Mouse (Mus musculus) hindbrain, embryonic 11.5 days (tissue): Measurements from ENCODE around the gene Cdh13. TPM values are rescaled to one million over a fixed set of nuclear protein-coding genes. Genes with fewer than 3 reads are reported as not detected.

ENCODE experiments used
- ATAC-seq: fragments of 200-750 bp; cut with Nextera tagmentation; 2 replicates; pipeline ENCODE4 v1.8.0; 2017; ENCODE audit warnings: mild to moderate bottlenecking, moderate TSS enrichment, moderate library complexity; ENCODE audit not compliant: low FRiP score
- DNase-seq: peaks from one replicate; pipeline ENCODE4 v3.0.0-alpha.2; 2015; ENCODE audit warnings: low spot score
- H3K27ac ChIP-seq: fragments of 300-500 bp; sonication (generic); 2 replicates; pipeline ENCODE4 v1.5.1; 2014; ENCODE audit warnings: mild to moderate bottlenecking, low read depth, low read length
- H3K27me3 ChIP-seq: fragments of 300-500 bp; sonication (generic); 2 replicates; pipeline ENCODE4 v1.6.1; 2014; ENCODE audit warnings: mild to moderate bottlenecking, low read length, moderate library complexity, mixed read lengths; ENCODE audit not compliant: control insufficient read depth, insufficient read depth
- H3K36me3 ChIP-seq: fragments of 300-500 bp; sonication (generic); 2 replicates; pipeline ENCODE4 v1.6.1; 2014; ENCODE audit warnings: mild to moderate bottlenecking, low read length, moderate library complexity, mixed read lengths; ENCODE audit not compliant: control insufficient read depth, insufficient read depth
- H3K4me1 ChIP-seq: fragments of 300-500 bp; sonication (generic); replicated peaks from 2 replicates; pipeline ENCODE4 v1.6.1; 2014; ENCODE audit warnings: low read length, mixed read lengths; ENCODE audit not compliant: control insufficient read depth, insufficient read depth
- H3K4me2 ChIP-seq: fragments of 300-500 bp; sonication (generic); replicated peaks from 2 replicates; pipeline ENCODE4 v1.6.1; 2014; ENCODE audit warnings: mild to moderate bottlenecking, low read depth, low read length
- H3K4me3 ChIP-seq: fragments of 300-500 bp; sonication (generic); 2 replicates; pipeline ENCODE4 v1.5.1; 2014; ENCODE audit warnings: low read depth, low read length
- H3K9ac ChIP-seq: fragments of 300-500 bp; sonication (generic); 2 replicates; pipeline ENCODE4 v1.6.1; 2014; ENCODE audit warnings: low read depth, low read length
- H3K9me3 ChIP-seq: fragments of 300-500 bp; sonication (generic); 2 replicates; pipeline ENCODE4 v1.6.1; 2016; ENCODE audit warnings: low read length; ENCODE audit not compliant: control insufficient read depth
- WGBS: fragments of 180-500 bp; shearing (Covaris S2); extraction: QIAGEN DNeasy Blood & Tissue Kit; methylation state at CpG from one replicate; pipeline ENCODE4 v1.1.7; 2014; 5-methylcytosine and 5-hydroxymethylcytosine counted together
- polyA plus RNA-seq: library from polyadenylated mRNA; unstranded; fragments of >200 nt; fragmentation: Nextera tagmentation; extraction: Ambion mirVana; gene quantifications from 2 replicates; pipeline ENCODE4 v1.2.1, GENCODE M21; 2014

Gene Cdh13
- polyA plus RNA-seq, 1 experiment from 2014 or later, result 14.6 TPM

- H3K4me1 ChIP-seq, result no peaks in the 10 kb centered on the region
- no peaks in the 10 kb centered on the region for H3K9me3 ChIP-seq
- no peak for ATAC-seq
- DNase-seq, result peak; percentile 5
- WGBS, result 84% methylated on average over 10 of the region's 10 CpGs
- no peak overlapping the region for H3K27ac ChIP-seq
- no peak overlapping the region for H3K4me2 ChIP-seq
- no peaks in the 10 kb centered on the region for H3K36me3 ChIP-seq
- no peak overlapping the region for H3K9ac ChIP-seq
- no peaks in the 10 kb centered on the region for H3K27me3 ChIP-seq
- H3K4me3 ChIP-seq, result no peak overlapping the region
Measured at GRCm38 (mm10) chr8:118831026-118831425, 547.5 kb downstream of the Cdh13 start.

DNA sequence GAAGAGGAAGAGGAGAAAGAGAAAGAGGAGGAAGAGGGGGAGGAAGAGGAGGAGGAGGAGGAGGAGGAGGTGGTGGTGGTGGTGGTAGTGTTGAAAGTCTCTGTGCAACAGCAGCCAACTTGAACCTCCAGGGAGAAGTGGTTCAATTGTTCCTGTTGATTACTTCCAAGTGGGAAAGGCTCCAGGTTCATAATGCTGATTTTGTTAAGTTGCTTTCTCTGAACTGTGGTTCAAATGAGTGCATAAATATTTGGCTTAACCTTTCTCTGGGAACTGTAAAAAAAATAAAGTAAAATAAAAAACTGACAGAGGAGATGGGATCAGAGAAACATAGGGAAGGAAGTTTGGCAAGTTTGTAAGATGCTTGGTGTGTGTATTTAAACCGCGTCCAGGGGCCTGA lies 555.3 kb downstream of the Cdh13 start:
- Histone ChIP-seq H3K4me3 (no peak overlapping the region), H3K4me2 (no peak overlapping the region), H3K27ac (no peak overlapping the region), H3K4me1 (no peaks in the 10 kb centered on the region), H3K9me3 (no peaks in the 10 kb centered on the region), H3K36me3 (no peaks in the 10 kb centered on the region), H3K27me3 (no peaks in the 10 kb centered on the region), H3K9ac (no peak overlapping the region)
- WGBS, result 87% methylated on average over 2 of the region's 2 CpGs
- no peak for DNase-seq
- no peak for ATAC-seq

GRCm38 (mm10) chr8:118845690-118846089 lies 562.2 kb downstream of the Cdh13 start:
- ATAC-seq, result no peak
- no peak for DNase-seq
- H3K4me3 ChIP-seq, result no peak overlapping the region
- H3K27ac ChIP-seq, result no peak overlapping the region
- no peaks in the 10 kb centered on the region for H3K36me3 ChIP-seq
- H3K4me1 ChIP-seq, result no peaks in the 10 kb centered on the region
- no peaks in the 10 kb centered on the region for H3K27me3 ChIP-seq
- no peak overlapping the region for H3K4me2 ChIP-seq
- H3K9me3 ChIP-seq, result no peaks in the 10 kb centered on the region
- no peak overlapping the region for H3K9ac ChIP-seq

DNA sequence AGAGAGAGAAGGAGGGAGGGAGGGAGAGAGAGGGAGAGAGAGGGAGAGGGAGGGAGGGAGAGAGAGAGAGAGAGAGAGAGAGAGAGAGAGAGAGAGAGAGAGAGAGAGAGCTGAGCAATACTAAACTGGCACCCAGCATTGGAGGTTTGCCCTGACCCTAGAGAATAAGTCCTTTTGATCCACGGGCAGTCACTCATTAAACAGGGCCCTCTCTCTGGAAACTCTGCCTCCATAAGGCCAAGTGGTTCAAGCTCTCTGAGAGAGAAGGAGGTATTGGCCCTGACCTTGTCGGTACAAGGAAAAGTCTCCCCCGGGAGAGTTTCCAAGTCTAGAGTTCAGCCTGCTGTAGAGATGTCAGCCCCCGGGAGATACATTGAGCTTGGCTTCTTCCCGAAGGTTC lies 564.5 kb downstream of the Cdh13 start:
- Histone ChIP-seq H3K4me2 (no peak overlapping the region), H3K9me3 (no peaks in the 10 kb centered on the region), H3K4me3 (no peak overlapping the region), H3K4me1 (no peaks in the 10 kb centered on the region), H3K36me3 (no peaks in the 10 kb centered on the region), H3K27ac (no peak overlapping the region), H3K9ac (no peak overlapping the region), H3K27me3 (no peaks in the 10 kb centered on the region)
- no peak for DNase-seq
- no peak for ATAC-seq
- WGBS, result 61% methylated on average over 5 of the region's 5 CpGs

DNA sequence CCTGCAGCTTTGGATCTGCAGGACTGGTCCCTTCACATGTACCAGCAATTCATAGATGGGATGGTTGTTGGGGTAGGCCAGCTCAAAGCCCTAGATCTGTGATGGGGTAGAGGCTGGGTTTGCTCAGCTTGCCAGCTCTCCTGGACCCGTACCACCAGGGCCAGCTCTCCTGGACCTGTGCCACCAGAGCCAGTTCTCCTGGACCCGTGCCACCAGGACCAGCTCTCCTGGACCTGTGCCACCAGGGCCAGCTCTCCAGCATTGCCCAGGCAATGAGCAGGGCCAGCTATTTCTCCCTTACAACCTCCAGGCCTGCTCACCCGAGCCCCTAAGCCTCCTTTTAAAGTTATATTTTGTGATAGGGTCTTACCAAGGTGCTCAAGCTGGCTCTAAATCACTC lies 566.0 kb downstream of the Cdh13 start:
- Histone ChIP-seq H3K36me3 (no peaks in the 10 kb centered on the region), H3K4me1 (no peaks in the 10 kb centered on the region), H3K9ac (no peak overlapping the region), H3K27ac (no peak overlapping the region), H3K4me3 (no peak overlapping the region), H3K4me2 (no peak overlapping the region), H3K27me3 (no peaks in the 10 kb centered on the region), H3K9me3 (no peaks in the 10 kb centered on the region)
- 86% methylated on average over 3 of the region's 3 CpGs for WGBS
- ATAC-seq (no peak), DNase-seq (no peak)

GRCm38 (mm10) chr8:118850381-118850780 lies 566.8 kb downstream of the Cdh13 start:
- Histone ChIP-seq H3K9ac (no peak overlapping the region), H3K27me3 (no peaks in the 10 kb centered on the region), H3K27ac (no peak overlapping the region), H3K4me1 (no peaks in the 10 kb centered on the region), H3K4me2 (no peak overlapping the region), H3K4me3 (no peak overlapping the region), H3K9me3 (no peaks in the 10 kb centered on the region), H3K36me3 (no peaks in the 10 kb centered on the region)
- WGBS, result 27% methylated on average over 6 of the region's 6 CpGs
- peak; percentile 87 for DNase-seq
- 0 out of 2 replicates have a peak, but pooled peaks have one; percentile 27 for ATAC-seq

DNA sequence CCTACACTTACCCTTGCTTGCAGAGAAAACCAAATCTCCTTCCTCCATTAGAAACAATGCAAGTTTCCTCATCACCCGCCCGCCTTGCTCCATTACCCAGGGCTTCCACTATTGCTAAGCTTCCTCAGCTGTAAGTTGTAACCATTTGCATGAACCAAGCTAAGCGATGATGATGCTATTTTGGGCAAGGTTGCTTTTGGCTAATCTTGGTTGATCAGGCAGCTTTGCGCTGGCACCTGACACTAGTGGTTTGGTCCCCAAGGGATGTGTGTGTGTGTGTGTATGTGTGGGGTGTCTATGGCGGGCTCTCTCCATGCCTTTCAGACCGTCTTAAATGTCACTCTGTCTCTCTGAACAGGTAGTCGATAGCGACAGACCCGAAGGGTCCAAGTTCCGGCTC lies 567.8 kb downstream of the Cdh13 start:
- Histone ChIP-seq H3K9me3 (no peaks in the 10 kb centered on the region), H3K4me1 (no peaks in the 10 kb centered on the region), H3K9ac (no peak overlapping the region), H3K4me2 (no peak overlapping the region), H3K4me3 (no peak overlapping the region), H3K36me3 (no peaks in the 10 kb centered on the region), H3K27me3 (no peaks in the 10 kb centered on the region), H3K27ac (no peak overlapping the region)
- ATAC-seq (no peak), DNase-seq (no peak)
- 92% methylated on average over 10 of the region's 10 CpGs for WGBS

- no peaks in the 10 kb centered on the region for H3K9me3 ChIP-seq
- H3K27me3 ChIP-seq, result no peaks in the 10 kb centered on the region
- no peaks in the 10 kb centered on the region for H3K36me3 ChIP-seq
- 91% methylated on average over 12 of the region's 12 CpGs for WGBS
- ATAC-seq (no peak), DNase-seq (no peak)
- H3K9ac ChIP-seq, result no peak overlapping the region
- no peak overlapping the region for H3K4me2 ChIP-seq
- H3K27ac ChIP-seq, result no peak overlapping the region
- H3K4me3 ChIP-seq, result no peak overlapping the region
- no peaks in the 10 kb centered on the region for H3K4me1 ChIP-seq
Measured at GRCm38 (mm10) chr8:118852861-118853260, 569.3 kb downstream of the Cdh13 start.

- H3K4me1 ChIP-seq, result no peaks in the 10 kb centered on the region
Measured at GRCm38 (mm10) chr8:118854656-118855055, 571.1 kb downstream of the Cdh13 start.

More at GRCm38 (mm10) chr8:118854656-118855055, 571.1 kb downstream of the Cdh13 start:
- no peaks in the 10 kb centered on the region for H3K9me3 ChIP-seq
- H3K4me3 ChIP-seq, result no peak overlapping the region
- H3K27ac ChIP-seq, result no peak overlapping the region
- H3K27me3 ChIP-seq, result no peaks in the 10 kb centered on the region
- ATAC-seq (no peak), DNase-seq (no peak)
- no peaks in the 10 kb centered on the region for H3K36me3 ChIP-seq
- WGBS, result 84% methylated on average over 8 of the region's 8 CpGs
- no peak overlapping the region for H3K9ac ChIP-seq
- H3K4me2 ChIP-seq, result no peak overlapping the region
